Mouse (Mus musculus): Measurements from ENCODE around the gene Stk36.

- no peak for TF ChIP-seq HCFC1 (IDR thresholded peaks at IDR 0.05; ENCODE audit: borderline replicate concordance, insufficient read depth, low read length)
- no peak for TF ChIP-seq MAFK (IDR thresholded peaks at IDR 0.05; ENCODE audit: insufficient read depth, low read depth, low read length)
Observed at GRCm38 (mm10) chr1:74643524-74643923, 42.3 kb downstream of the Stk36 start.

Data from ES-E14 (cell line).